Mouse (Mus musculus): Measurements from ENCODE around the gene Nup210l.
"Not testable (repeated sequence)": the region's sequence is repeated elsewhere in the genome, so short reads cannot be mapped to it uniquely, and the experiment has no call there.

GRCm38 (mm10) chr3:90252659-90253058 is 148.7 kb downstream of the Nup210l start:
- TF ChIP-seq POLR2A (IDR thresholded peaks at IDR 0.05; ENCODE audit: extremely low read depth, insufficient read depth, low read length); CTCF (IDR thresholded peaks at IDR 0.05; ENCODE audit: low read depth, low read length): not testable (repeated sequence)

Measured in liver, adult 2 months (tissue).